Mouse (Mus musculus) CH12.LX (cell line): ENCODE results near the gene Plbd2. TPM values are rescaled to one million over a fixed set of nuclear protein-coding genes. Genes with fewer than 3 reads are reported as not detected.
A peak's percentile ranks its signal among the peaks of the same experiment; 100 is the strongest.

Experiments used
- DNase-seq: peaks from one replicate; pipeline ENCODE4 v3.0.0-alpha.2; 2013; ENCODE audit errors: extremely low read depth
- H3K27ac ChIP-seq: 2 replicates; pipeline ENCODE4 v1.5.1; 2012; ENCODE audit warnings: low read depth, mild to moderate bottlenecking, control low read depth, moderate library complexity; ENCODE audit not compliant: insufficient read depth
- H3K27me3 ChIP-seq: replicated peaks from 2 replicates; pipeline ENCODE3; 2012; ENCODE audit warnings: inconsistent platforms
- H3K36me3 ChIP-seq, 2 experiments: replicated peaks in 1 of 2; 2 replicates each; pipeline versions ENCODE3 to v1.6.1; 2012; ENCODE audit warnings: inconsistent platforms in 1 of 2, low read length in 1 of 2, mild to moderate bottlenecking in 1 of 2, mixed read lengths in 1 of 2, moderate library complexity in 1 of 2; ENCODE audit not compliant: control insufficient read depth in 1 of 2, insufficient read depth in 1 of 2
- H3K4me1 ChIP-seq, 2 experiments: 2 replicates each; pipeline ENCODE4 v1.6.1; 2012; ENCODE audit warnings: inconsistent platforms in 1 of 2, moderate library complexity in 1 of 2; ENCODE audit not compliant: insufficient read depth in 2 of 2, control insufficient read depth in 1 of 2
- H3K4me2 ChIP-seq: 2 replicates; pipeline ENCODE4 v1.6.1; 2012; ENCODE audit warnings: low read depth, mild to moderate bottlenecking, control low read depth; ENCODE audit not compliant: poor library complexity, insufficient read depth, severe bottlenecking
- H3K4me3 ChIP-seq, 3 experiments: fragments of 150-350 bp in 1 of 3; sonication (generic) in 1 of 3; replicated peaks in 1 of 3; 2 replicates each; pipeline versions ENCODE3 to v1.5.1; 2011 to 2012; ENCODE audit warnings: low read depth in 2 of 3, low read length in 2 of 3, mild to moderate bottlenecking in 2 of 3, moderate library complexity in 2 of 3, control low read depth in 1 of 3, improper control_type of control experiment in 1 of 3, inconsistent platforms in 1 of 3, mixed read lengths in 1 of 3; ENCODE audit not compliant: poor library complexity in 1 of 3
- H3K79me2 ChIP-seq: replicated peaks from 2 replicates; pipeline ENCODE4 v1.6.1; 2012; ENCODE audit warnings: mild to moderate bottlenecking, moderate library complexity; ENCODE audit not compliant: control insufficient read depth, poor library complexity, insufficient read depth, severe bottlenecking; ENCODE audit errors: extremely low read depth
- H3K9ac ChIP-seq: 2 replicates; pipeline ENCODE4 v1.6.1; 2012; ENCODE audit warnings: low read depth, mild to moderate bottlenecking, control low read depth, moderate library complexity; ENCODE audit not compliant: insufficient read depth
- H3K9me3 ChIP-seq: replicated peaks from 2 replicates; pipeline ENCODE3; 2012; ENCODE audit warnings: low read length, inconsistent platforms, mixed read lengths
- BHLHE40 ChIP-seq: IDR thresholded peaks from 2 replicates; pipeline ENCODE4 v1.6.1; 2011; ENCODE audit warnings: mild to moderate bottlenecking, low read depth, low read length, improper control_type of control experiment
- CTCF ChIP-seq, 2 experiments: IDR thresholded peaks in 1 of 2; conservative IDR thresholded peaks in 1 of 2; 2 replicates each; pipeline ENCODE4 v1.5.1; 2011 to 2012; ENCODE audit warnings: low read depth in 2 of 2, low read length in 2 of 2, improper control_type of control experiment in 1 of 2, inconsistent platforms in 1 of 2, mild to moderate bottlenecking in 1 of 2, moderate library complexity in 1 of 2
- GABPA ChIP-seq: IDR thresholded peaks from 2 replicates; pipeline ENCODE4 v1.6.1; 2012; ENCODE audit warnings: low read depth, low read length, improper control_type of control experiment, inconsistent platforms; ENCODE audit not compliant: insufficient replicate concordance
- IRF4 ChIP-seq: IDR thresholded peaks from 2 replicates; pipeline ENCODE4 v1.6.1; 2014; ENCODE audit warnings: low read depth, mild to moderate bottlenecking, inconsistent platforms, low read length, improper control_type of control experiment
- MAFK ChIP-seq: IDR thresholded peaks from 2 replicates; pipeline ENCODE4 v1.6.1; 2011; ENCODE audit warnings: low read length, improper control_type of control experiment; ENCODE audit not compliant: insufficient replicate concordance
- MAX ChIP-seq: IDR thresholded peaks from 2 replicates; pipeline ENCODE4 v1.6.1; 2011; ENCODE audit warnings: low read length, improper control_type of control experiment
- MXI1 ChIP-seq: IDR thresholded peaks from 2 replicates; pipeline ENCODE4 v1.6.1; 2011; ENCODE audit warnings: mild to moderate bottlenecking, low read depth, low read length, improper control_type of control experiment
- MYC ChIP-seq: IDR thresholded peaks from 2 replicates; pipeline ENCODE4 v1.6.1; 2011; ENCODE audit warnings: low read depth, mild to moderate bottlenecking, improper control_type of control experiment, low read length
- NELFE ChIP-seq: IDR thresholded peaks from 2 replicates; pipeline ENCODE4 v1.6.1; 2011; ENCODE audit warnings: low read depth, low read length, improper control_type of control experiment
- NRF1 ChIP-seq: IDR thresholded peaks from 2 replicates; pipeline ENCODE4 v1.6.1; 2014; ENCODE audit warnings: low read depth, mild to moderate bottlenecking, inconsistent platforms, low read length, improper control_type of control experiment, moderate library complexity
- RAD21 ChIP-seq: IDR thresholded peaks from 2 replicates; pipeline ENCODE4 v1.6.1; 2011; ENCODE audit warnings: low read depth, mild to moderate bottlenecking, low read length, improper control_type of control experiment, moderate library complexity
- RCOR1 ChIP-seq: conservative IDR thresholded peaks from 2 replicates; pipeline ENCODE4 v1.6.1; 2012; ENCODE audit warnings: low read depth, mild to moderate bottlenecking, inconsistent platforms, low read length, improper control_type of control experiment
- SIN3A ChIP-seq: IDR thresholded peaks from 2 replicates; pipeline ENCODE4 v1.6.1; 2012; ENCODE audit warnings: low read length, improper control_type of control experiment, inconsistent platforms
- SMC3 ChIP-seq: IDR thresholded peaks from 2 replicates; pipeline ENCODE4 v1.6.1; 2011; ENCODE audit warnings: low read depth, low read length, improper control_type of control experiment
- TCF12 ChIP-seq: IDR thresholded peaks from 2 replicates; pipeline ENCODE4 v1.6.1; 2014; ENCODE audit warnings: low read depth, mild to moderate bottlenecking, inconsistent platforms, low read length, improper control_type of control experiment
- USF1 ChIP-seq: IDR thresholded peaks from 2 replicates; pipeline ENCODE4 v1.6.1; 2014; ENCODE audit warnings: low read depth, mild to moderate bottlenecking, inconsistent platforms, low read length, improper control_type of control experiment
- ZC3H11A ChIP-seq: IDR thresholded peaks from 2 replicates; pipeline ENCODE4 v1.6.1; 2012; ENCODE audit warnings: low read depth, mild to moderate bottlenecking, inconsistent platforms, low read length, improper control_type of control experiment
- ZNF384 ChIP-seq: IDR thresholded peaks from 2 replicates; pipeline ENCODE4 v1.6.1; 2012; ENCODE audit warnings: low read depth, low read length, improper control_type of control experiment, inconsistent platforms
- dilution Hi-C: fragments of 300-500 bp; cut with MboI; formaldehyde crosslinking; loops from 2 replicates; pipeline ENCODE4 v1.14.3; 2020; ENCODE audit warnings: low sequenced_read_pairs; ENCODE audit not compliant: extremely low pct_unique_long_range_greater_than_20kb, extremely low pct_ligation_motif_present
- in situ Hi-C: fragments of 300-500 bp; cut with MboI; formaldehyde crosslinking; loops from 3 replicates; pipeline ENCODE4 v1.14.3; 2019; ENCODE audit warnings: low sequenced_read_pairs, low pct_ligation_motif_present, low pct_unique_long_range_greater_than_20kb, mixed read lengths
- polyA plus RNA-seq: library from polyadenylated mRNA; unstranded; fragments of >175 nt; gene quantifications from 2 replicates; pipeline ENCODE4 v1.2.1, GENCODE M21; 2012; ENCODE audit warnings: low read depth; ENCODE audit not compliant: insufficient read length
- total RNA-seq, 2 experiments: library from RNA; depleted of rRNA; stranded (reverse); fragments of 300-350 nt in 1 of 2; fragments of >200 nt in 1 of 2; gene quantifications; 2 replicates each; pipeline ENCODE4 v1.2.3; 2012 to 2014

Plbd2 gene
- total and polyA plus RNA-seq, 3 experiments: 9.0 to 28.8 (median 21.3) TPM

GRCm38 (mm10) chr5:120505781-120506180, 2.4 kb upstream of the Plbd2 start:
- Histone ChIP-seq H3K79me2 (peaks cover 12% of the 10 kb centered on the region), H3K36me3 (peaks cover 0 to 4% of the 10 kb centered on the region in 2 experiments), H3K4me3 (no peak overlapping the region), H3K9ac (no peak overlapping the region), H3K4me2 (no peak overlapping the region), H3K27ac (no peak overlapping the region), H3K27me3 (peaks cover 14% of the 10 kb centered on the region), H3K4me1 (peaks cover 8 to 41% of the 10 kb centered on the region in 2 experiments; a peak in 3 of 4 replicates), H3K9me3 (peaks cover 5% of the 10 kb centered on the region)
- no peak for TF ChIP-seq MAFK
- no peak for DNase-seq
- in situ Hi-C loops: loop anchor here (25.0 kb wide), 1 partner anchor 207 kb away; the partner anchor contains the start of gene Dtx1
- dilution Hi-C loops: no loop called here

- in situ Hi-C loops: loop anchor here (25.0 kb wide), 1 partner anchor 207 kb away; the partner anchor contains the start of gene Dtx1
- peak; percentile 58 for DNase-seq
- dilution Hi-C loops: no loop called here
- Histone ChIP-seq H3K36me3 (peaks cover 0 to 4% of the 10 kb centered on the region in 2 experiments), H3K79me2 (peaks cover 12% of the 10 kb centered on the region), H3K4me2 (no peak overlapping the region), H3K27me3 (peaks cover 14% of the 10 kb centered on the region), H3K4me3 (peak overlapping the region in 1 of 3 experiments; percentile 23), H3K27ac (no peak overlapping the region), H3K9me3 (peaks cover 5% of the 10 kb centered on the region), H3K4me1 (peaks cover 8 to 39% of the 10 kb centered on the region in 2 experiments; a peak in 3 of 4 replicates), H3K9ac (no peak overlapping the region)
- peak; percentile 18; the same call in 1 of the 2 replicates for TF ChIP-seq ZC3H11A
- peak; percentile 59 for TF ChIP-seq NRF1
- peak; percentile 54; the same call in 1 of the 2 replicates for TF ChIP-seq MAX
- TF ChIP-seq GABPA: no peak
- TF ChIP-seq ZNF384: peak; percentile 14; the same call in 1 of the 2 replicates
- TF ChIP-seq SMC3: peak; percentile 91
- TF ChIP-seq RCOR1: no peak
- TF ChIP-seq CTCF (conservative IDR thresholded peaks at IDR 0.05 in 1 of 2, IDR thresholded peaks at IDR 0.05 in 1 of 2; ENCODE audit: low read depth in 2 of 2, low read length in 2 of 2): peak; percentile 76 to 93
- no peak for TF ChIP-seq MXI1
- peak; percentile 62 for TF ChIP-seq IRF4
- TF ChIP-seq BHLHE40: peak; percentile 49
- peak; percentile 45; the same call in 1 of the 2 replicates for TF ChIP-seq MYC
- TF ChIP-seq SIN3A: 0 out of 2 replicates have a peak, but pooled peaks have one; percentile 48
- peak; percentile 74 for TF ChIP-seq RAD21
- no peak for TF ChIP-seq USF1
- TF ChIP-seq TCF12: peak; percentile 31; the same call in 1 of the 2 replicates
- 0 out of 2 replicates have a peak, but pooled peaks have one; percentile 20 for TF ChIP-seq NELFE
Observed at GRCm38 (mm10) chr5:120505368-120505767, 1.9 kb upstream of the Plbd2 start.
